Mouse (Mus musculus): ENCODE measurements around the gene Clcn6.

Clcn6 gene

DNA sequence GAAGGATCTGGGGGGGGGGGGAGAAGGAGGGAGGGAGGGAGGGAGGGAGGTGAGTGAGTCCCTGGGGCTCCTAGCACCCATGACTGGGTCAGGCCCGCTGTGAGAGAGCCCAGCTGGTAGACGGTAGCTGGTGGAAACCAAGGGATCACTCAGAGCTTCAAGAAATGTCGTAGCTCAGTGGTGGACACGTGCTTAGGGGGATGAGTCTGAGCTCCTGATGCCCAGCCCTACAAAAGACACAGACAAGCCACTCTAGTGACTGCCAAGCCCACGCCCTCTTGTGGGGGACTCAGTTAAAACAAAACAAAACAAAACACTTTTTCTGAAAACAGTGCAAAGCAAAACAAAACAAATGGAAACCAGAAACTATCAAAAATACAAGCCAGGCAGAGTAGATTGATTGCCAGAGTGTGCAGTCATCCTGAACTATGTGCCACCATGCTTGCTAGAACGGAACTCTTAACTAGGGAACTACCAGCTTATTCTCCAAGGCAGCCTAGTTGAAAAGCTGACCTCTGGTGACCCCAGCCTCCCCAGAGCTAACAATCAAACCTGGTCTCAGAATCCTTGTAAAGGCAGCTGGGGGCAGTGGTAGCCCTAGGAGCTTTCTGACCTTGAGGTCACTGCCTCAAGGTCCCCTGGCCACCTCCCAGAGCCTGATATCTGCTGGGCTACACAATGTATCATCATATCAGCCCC lies 27.2 kb upstream of the Clcn6 start:
- 49% methylated on average over 6 of the region's 6 CpGs for WGBS

DNA sequence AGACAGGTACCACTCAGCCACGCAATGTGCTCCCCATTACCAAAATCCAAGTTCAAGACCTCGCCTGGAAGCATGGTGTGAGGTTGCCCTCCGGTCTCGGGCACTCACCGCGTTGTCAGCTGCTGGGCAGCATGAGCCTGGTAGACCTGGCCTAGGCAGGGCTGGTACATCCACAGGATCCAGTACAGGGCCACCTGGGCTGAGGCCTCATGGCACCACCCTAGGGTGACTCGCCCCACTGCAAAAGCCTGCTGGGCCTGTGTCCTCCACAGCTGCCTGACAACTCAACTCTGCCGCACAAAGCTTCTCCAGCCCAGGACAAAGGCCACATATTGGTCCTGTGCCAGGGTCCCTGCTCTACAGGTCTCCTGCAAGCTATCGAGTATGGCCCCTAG lies 22.5 kb upstream of the Clcn6 start:
- WGBS = 92% methylated on average over 9 of the region's 9 CpGs

DNA sequence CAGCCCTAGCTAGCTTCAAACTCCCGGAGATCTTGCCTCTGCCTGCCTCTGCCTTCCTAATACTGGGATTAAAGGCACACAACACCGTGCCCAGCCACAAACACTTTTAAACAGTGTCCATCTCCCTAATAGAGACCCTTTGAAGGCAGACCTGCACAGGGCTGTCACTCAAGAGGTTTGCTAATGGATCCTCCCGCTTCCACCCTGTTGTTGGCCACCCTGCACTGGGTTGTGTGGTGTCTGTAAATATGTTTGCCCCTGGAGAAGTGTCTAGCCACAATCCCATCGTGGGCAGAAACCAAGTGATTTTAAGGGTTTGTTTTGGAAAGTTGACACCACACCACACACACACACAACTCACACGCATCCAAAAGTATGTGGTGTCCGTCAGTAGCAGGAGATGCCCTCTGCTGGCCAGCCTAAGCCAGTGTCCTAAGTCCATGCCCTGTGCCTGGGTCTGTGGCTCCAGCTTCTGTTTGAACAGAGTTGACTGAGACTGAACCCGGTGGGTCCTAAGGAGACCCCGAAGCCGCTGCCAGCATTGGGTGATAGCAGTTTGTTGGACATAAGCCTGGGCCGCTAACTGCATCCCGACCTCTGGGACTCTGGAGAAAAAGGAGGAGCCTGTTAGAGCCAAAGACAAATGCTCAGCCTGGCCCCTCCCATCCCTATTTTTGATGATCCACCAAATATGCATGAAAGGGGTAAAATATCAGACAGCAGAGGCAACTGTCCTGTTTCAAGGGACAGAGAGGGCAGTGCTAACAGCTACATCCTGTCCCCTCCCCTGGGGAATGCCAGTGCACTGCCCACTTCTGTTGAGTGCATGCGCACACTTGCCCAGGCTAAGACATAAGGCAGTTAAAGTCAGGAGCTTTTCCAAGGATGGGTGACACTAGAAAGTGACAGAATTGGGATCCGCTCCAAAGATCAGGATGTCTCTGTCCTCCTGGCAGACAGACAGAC lies 21.8 kb upstream of the Clcn6 start:
- 58% methylated on average over 13 of the region's 13 CpGs for WGBS

DNA sequence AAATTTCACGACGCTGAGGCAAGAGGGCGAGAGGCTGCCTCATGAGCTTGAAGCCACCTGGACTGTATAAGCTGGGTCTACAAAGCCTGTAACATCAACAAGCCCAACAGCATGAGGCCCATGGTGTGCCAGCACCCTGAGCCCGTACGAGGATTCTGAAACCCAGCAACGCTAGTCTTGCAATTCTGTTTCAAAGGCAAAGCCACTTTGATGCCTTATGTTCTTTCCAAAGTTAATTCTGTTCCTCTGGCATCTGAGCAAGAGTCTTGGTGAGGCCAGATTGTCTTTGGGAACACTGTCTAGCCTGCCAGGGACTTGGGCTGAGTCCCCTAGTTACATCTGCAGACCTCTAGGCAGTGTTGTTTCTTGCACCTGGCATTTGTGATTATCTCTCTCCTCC lies 20.4 kb upstream of the Clcn6 start:
- WGBS = 53% methylated on average over 6 of the region's 6 CpGs

DNA sequence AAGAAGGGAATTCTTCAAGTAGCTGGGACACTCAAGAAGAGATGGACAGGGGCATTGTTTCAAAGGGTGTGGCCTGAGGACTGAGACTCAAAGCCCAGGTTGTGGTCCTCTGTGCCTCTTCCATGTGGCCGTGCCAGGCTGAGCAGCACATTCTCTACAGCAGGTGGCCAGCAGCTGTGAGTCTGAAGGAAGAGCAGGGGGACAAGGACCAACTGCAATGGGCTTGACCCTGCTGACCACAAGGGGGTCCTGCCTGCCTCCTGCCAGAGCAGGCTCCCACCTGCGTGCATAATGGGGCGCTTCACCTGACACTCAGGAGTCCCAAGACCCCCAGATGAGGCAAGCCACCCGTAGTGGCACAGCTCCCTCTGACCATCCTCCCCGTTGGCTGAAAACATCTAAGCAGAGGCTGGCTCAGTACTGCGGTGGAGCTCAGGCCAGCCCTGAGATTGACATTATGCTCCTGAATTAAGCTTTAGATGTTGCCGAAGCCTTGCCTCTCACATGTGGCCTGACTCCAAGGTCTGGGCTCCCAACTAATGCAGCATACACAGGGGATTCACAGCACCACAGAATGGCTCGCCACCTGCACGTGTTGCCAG lies 19.7 kb upstream of the Clcn6 start:
- WGBS = 73% methylated on average over 9 of the region's 9 CpGs

DNA sequence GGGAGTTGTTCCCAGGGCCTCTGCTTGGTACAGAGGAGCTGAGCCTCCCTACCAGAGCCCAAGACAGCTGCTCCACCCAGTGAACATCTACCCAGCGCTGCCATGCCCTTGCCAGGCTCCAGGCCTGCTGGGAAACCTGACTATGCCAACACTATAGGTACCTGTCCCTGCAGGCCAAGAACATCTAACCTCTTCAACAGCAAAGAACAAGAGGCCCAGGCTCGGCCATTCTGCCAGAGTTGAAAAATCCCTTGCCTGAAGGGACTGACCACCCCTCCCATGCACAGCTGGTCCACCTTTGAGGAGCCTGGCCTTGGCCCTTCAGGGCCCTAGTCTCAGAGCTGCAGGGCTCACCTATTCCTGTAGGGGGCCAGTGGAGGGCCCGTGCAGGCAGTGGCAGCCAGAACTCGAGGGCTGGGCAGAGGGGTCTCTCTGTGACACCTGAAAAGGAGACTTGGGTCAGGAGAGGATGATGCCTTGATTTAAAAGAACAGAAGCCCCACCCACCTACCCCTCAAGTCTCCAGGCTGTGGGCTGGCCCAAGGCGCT lies 19.1 kb upstream of the Clcn6 start:
- WGBS = 78% methylated on average over 5 of the region's 5 CpGs

DNA sequence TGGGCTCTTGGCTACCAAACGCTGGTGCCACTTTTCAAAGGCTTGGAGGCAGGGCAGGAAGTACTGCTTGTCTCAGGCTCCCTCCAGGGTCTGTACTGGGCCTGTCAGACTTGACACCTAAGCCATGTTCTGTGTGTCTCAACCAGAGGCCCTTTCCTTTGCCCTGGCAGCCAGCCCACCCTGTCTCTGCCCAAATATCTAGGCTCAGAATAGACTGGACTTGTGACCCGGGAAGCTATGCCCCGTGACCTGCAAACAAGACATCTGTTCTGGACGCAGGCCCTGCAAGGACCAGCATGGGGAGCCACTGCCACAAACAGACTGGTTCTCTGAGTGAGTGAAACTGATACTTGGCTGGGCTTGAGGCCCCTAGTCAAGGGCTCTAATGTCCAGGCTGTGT lies 18.2 kb upstream of the Clcn6 start:
- WGBS = 86% methylated on average over 4 of the region's 4 CpGs

DNA sequence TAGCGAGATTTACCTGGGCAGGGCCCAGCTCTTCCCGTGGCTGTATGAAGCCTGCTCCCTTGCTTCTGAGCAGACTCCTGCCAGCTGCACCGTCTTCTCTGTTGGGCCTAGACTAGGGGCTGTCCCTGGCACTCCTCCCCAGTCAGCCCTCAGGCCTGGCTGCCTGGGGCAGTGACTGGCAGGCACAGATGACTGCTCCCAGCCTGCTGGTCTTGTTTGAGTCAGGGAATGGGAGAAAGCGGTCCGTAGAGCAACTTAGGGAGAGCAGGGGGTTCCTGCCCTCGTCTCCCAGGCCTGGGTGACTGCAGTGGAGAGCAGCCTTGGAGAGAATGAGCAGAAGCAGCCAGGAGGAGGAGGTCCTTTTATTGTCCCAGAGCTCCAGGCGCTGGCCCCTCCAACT lies 17.6 kb upstream of the Clcn6 start:
- WGBS = 71% methylated on average over 7 of the region's 7 CpGs

DNA sequence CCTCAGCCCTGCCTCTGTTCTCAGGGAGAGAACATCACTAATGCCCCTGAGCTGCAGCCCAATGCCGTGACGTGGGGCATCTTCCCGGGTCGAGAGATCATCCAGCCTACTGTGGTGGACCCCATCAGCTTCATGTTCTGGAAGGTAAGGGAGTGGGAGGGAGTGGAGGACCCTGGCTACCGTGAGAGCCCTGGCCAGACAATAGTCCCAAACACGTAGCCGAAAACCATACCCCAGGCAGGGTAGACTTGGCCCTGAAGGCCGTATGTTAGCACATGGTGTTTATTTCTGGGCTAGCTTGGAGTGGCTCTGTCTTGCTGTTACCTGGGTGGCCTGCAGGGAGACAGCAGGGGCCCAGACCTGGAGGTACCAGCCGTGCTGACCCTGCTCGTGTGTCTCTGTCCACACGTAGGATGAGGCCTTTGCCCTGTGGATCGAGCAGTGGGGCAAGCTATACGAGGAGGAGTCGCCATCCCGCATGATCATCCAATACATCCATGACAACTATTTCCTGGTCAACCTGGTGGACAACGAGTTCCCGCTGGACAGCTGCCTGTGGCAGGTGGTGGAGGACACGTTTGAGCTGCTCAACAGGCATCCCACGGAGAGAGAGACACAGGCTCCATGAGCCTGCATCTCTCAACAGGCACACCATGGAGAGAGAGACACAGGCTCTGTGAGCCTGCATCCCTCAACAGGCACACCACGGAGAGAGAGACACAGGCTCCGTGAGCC lies 16.5 kb upstream of the Clcn6 start:
- 90% methylated on average over 21 of the region's 21 CpGs for WGBS

DNA sequence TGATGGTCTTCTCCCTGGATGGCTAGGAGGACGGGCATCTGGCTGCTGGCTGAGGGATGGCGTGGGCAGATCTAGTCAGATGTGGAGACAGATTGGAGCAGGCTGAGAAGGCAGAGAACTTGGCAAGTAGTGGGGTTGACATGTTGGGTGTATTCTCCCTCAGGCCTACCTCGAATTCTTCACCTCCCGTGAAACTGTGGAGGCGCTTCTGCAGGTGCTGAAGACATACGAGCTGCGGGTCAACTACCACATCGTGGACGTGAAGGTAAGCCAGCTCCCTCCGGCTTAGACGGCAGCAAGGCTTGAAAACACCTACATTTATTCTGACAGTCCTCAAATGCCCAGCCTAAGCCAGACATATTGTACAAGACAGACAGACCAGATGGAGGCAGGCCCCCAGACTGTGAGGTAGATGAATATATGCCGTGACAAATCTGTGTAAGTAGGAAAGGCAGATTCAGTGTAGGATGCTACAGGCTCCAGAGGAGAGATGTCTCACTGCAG lies 14.8 kb upstream of the Clcn6 start:
- WGBS = 63% methylated on average over 12 of the region's 12 CpGs

DNA sequence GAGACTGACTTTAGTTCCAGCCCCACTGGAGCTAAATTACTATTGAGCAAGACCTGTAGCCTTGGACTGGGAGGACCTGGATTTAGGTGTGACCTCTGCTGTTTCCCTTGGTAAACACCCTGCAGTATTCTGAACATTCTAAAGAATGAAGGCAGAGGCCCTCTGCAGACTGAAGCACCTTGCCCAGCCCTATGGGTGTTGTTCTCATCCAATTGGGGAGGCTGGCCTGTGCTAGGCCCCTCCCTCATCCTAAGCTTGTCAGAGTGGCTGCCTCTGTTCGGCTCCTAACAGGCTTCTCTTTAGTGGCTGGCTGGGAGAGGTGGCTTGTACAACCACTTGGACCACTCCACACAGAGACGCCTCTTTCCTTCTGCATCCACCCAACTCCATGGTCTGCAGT lies 14.4 kb upstream of the Clcn6 start:
- 58% methylated on average over 2 of the region's 2 CpGs for WGBS

DNA sequence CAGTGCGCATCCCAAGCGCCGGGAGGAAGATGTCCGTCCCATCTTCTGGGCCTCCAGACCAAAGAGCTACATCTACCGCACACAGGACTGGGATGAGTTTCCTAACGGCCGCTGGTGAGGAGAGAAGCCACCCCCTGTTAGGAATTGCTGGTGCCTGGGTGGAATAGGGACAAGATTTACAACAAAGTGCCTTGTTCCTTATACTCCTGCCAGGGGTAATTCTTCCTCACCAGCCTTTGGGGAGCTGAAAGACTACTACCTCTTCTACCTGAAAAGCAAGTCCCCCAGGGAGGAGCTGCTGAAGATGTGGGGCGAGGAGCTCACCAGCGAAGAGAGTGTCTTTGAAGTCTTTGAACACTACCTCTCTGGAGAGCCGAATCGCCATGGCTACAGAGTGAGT lies 13.3 kb upstream of the Clcn6 start:
- WGBS = 82% methylated on average over 11 of the region's 11 CpGs

DNA sequence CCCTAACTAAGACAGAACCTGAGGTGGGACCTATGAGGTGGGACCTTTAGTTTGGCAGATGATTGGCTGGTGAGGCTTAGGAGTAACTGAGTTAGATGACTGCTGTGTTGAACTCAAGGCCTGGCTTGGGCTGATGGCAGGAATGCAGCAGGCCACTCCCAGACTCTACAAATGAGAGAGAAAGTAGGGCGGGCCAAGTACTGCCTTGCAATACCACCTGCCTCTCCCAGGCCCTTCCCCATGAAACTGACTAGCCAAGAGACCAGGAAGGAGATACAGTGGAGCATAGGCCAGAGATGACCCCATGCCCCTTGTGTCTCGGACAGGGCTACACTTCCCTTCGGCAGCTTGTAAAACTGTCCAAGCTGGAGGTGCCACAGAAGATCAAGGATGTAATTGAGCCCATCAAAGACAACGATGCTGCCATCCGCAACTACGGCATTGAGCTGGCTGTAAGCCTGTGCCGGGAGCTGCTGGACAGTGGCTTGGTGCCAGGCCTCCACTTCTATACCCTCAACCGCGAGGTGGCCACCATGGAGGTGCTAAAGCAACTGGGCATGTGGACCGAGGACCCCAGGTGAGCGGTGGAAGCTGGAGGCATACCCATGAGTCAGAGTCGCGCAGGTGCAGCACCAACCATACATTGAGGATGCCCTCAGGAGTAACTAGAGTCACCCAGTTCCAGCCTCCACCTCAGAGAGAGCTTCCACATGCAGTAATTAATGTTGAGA lies 12.6 kb upstream of the Clcn6 start:
- WGBS = 93% methylated on average over 13 of the region's 13 CpGs

DNA sequence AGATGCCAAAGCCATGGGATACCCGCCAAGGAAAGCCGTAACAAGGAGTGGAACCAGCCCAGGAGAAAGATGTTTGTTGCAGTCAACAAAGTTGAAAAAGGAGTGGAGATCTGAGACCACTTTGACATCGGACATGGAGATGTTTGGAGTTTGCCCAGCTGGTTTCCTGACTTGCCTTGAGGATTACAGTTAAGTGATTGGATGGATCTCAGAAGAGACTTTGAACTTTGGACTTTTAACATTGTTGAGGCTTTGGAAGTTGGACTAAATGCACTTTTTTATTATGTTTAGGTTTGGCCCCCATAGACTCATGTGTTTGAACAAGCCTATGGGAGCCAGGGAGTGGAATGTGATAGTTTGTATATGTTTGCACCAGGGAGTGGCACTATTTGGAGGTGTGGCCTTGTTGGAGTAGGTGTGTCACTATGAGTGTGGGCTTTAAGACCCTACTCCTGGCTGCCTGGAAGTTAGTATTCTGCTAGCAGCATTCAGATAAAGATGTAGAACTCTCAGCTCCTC lies 11.8 kb upstream of the Clcn6 start:
- 94% methylated on average over 3 of the region's 3 CpGs for WGBS

DNA sequence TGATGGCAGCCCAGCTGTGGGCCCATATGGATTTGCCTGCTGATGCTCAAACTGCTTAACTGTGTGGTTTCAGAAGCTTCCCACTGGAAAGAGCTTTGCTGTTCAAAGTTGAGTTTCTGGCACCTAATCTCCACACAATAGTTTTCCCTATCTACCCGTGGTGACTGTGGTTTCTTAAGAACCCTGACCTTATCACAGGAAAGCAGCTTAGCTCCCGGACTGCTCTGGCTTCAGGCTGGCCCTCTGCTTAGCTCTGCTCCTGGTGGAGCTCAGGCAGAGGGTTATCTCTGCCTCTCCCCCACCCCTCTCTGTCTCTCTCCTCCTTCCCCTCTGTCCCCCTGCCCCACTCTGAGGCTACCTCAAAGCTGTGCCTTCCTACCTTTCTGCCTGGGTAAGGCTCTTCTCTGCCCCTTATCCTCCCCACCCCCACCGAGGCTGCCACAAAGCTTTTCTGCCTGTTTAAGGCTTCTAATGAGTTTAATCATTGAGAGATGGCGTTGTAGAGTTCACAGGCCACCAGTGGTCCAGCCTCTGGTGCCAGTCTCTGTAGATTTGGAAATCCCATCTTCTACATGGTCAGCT lies 7.9 kb upstream of the Clcn6 start:
- 74% methylated on average over 4 of the region's 4 CpGs for WGBS

DNA sequence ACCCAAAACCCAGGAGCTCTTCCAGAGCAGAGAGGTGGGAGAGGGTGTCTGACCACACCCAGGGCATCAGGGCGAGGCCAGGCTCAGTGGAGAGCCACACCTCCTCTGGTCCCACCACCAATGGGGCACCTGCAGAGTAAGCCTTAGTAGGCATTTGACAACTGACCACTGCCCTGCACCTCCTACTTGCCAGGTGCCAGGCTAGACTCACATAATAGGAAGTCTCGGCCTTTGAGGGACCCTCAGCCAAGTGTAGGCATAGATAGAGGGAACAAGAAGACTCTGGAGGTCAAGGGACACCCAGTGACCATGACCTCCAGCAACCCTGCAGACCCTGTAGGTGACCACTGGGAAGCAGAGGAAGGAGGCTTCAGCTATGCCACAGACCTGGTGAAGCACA lies 5.5 kb upstream of the Clcn6 start:
- WGBS = 100% methylated on average over 2 of the region's 2 CpGs

DNA sequence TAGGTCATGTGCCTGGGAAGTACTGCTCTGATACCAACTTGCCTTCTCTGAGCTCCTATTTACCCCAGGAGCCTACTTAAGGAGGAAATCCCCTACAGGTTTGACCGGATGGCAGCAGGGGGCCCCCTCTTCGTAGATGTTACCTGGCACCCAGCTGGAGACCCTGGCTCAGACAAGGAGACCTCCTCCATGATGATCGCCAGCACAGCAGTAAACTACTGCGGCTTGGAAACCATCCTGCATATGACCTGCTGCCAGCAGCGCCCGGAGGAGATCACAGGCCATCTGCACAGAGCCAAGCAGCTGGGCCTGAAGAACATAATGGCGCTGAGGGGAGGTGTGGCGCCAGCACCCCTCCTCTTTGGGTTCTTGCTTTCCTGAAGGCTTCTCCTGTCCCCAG lies 4.7 kb upstream of the Clcn6 start:
- WGBS = 55% methylated on average over 8 of the region's 8 CpGs

DNA sequence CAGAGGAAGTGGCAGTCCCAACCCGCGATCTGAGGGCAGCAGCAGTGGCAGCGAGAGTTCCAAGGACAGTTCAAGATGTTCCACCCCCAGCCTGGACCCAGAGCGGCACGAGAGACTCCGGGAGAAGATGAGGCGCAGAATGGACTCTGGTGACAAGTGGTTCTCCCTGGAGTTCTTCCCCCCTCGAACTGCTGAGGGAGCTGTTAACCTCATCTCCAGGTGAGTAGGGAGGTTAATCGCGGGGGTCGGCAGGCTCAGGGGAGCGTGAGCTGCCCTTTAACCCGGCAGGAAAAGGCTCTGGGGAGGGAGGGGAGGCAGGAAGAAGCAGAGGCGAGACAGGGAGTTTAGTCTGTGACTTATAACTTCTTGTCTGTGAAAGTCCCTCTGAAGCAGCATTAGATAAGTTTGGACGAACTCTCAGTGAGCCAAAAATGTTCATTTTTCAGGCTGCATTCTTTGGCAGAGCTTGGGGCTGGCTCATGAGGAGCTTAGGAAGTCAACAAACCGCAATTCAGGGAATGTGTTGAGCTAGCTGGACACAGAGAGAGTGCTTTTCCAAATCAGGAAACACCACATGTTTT lies 3.1 kb upstream of the Clcn6 start:
- 14% methylated on average over 16 of the region's 16 CpGs for WGBS

DNA sequence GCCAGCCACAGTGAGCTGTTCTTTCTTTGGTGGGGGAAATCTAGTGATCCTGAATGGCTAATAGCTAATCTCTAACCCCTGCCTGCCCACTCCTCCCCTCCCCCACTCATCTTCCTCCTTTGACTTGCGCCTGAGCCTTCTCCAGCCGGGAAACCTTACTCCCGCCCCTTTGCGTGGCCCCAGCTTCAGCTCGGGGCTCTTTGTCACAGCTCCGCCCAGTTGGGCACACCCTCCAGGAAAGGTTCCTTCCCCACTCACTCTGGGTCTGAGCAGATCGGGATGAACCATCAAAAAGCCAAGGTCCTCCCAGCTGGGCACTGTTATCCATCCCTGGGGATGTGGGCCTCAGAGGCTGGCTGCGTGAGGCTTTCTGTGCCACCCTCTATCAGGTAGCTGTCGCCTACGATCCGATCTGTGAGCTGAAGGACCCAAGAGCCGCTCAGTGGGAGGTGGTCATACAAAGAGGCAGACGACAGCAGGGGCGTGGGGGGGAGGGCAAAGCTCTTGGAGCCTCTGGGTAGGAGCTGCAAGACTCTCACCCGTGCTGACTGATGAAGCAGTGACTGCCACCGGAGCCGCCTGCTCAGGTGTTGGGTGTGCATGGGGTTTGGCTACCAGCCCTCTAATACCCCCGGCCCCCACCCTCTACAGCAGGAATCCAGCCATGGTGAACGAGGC lies 2.5 kb upstream of the Clcn6 start:
- WGBS = 7% methylated on average over 19 of the region's 19 CpGs

Measured in cerebral cortex, adult 2 months (tissue).